Mouse (Mus musculus) small intestine, adult 2 months (tissue): ENCODE data around the gene Pyurf. TPM values are rescaled to one million over a fixed set of nuclear protein-coding genes. Genes with fewer than 3 reads are reported as not detected.

ENCODE experiments used
- H3K27ac ChIP-seq: fragments of 200-500 bp; 2 replicates; pipeline ENCODE4 v1.5.1; 2012; ENCODE audit warnings: low read depth, low read length, control low read depth, inconsistent platforms; ENCODE audit not compliant: insufficient read depth
- H3K27me3 ChIP-seq: fragments of 200-500 bp; 2 replicates; pipeline ENCODE4 v1.6.1; 2012; ENCODE audit warnings: mild to moderate bottlenecking, moderate library complexity, low read length, inconsistent platforms; ENCODE audit not compliant: control insufficient read depth, insufficient read depth
- H3K36me3 ChIP-seq: fragments of 200-500 bp; 2 replicates; pipeline ENCODE4 v1.6.1; 2012; ENCODE audit warnings: mild to moderate bottlenecking, low read length, control low read depth, inconsistent platforms; ENCODE audit not compliant: control insufficient read depth, insufficient read depth
- H3K4me1 ChIP-seq: fragments of 200-500 bp; 2 replicates; pipeline ENCODE4 v1.6.1; 2012; ENCODE audit warnings: low read length, inconsistent platforms, mixed read lengths; ENCODE audit not compliant: control insufficient read depth, insufficient read depth, insufficient read length
- H3K4me3 ChIP-seq: fragments of 200-500 bp; 2 replicates; pipeline ENCODE4 v1.5.1; 2012; ENCODE audit warnings: low read depth, mild to moderate bottlenecking, control low read depth, inconsistent platforms, low read length, moderate library complexity
- CTCF ChIP-seq: fragments of 200-500 bp; IDR thresholded peaks from 2 replicates; pipeline ENCODE4 v1.5.1; 2012; ENCODE audit warnings: low read depth, mild to moderate bottlenecking, control low read depth, inconsistent platforms, low read length, moderate library complexity, mixed read lengths; ENCODE audit not compliant: insufficient replicate concordance, insufficient read length; ENCODE audit errors: extremely low read depth
- POLR2A ChIP-seq: fragments of 200-500 bp; IDR thresholded peaks from 2 replicates; pipeline ENCODE4 v1.6.1; 2012; ENCODE audit warnings: low read depth, mild to moderate bottlenecking, control low read depth, inconsistent platforms, low read length, moderate library complexity
- whole genome bisulfite sequencing: fragments of 180-500 bp; shearing (Covaris S2); methylation state at CpG from one replicate; pipeline ENCODE4 v1.1.7; 2018; 5-methylcytosine and 5-hydroxymethylcytosine counted together
- polyA plus RNA-seq: library from polyadenylated mRNA; depleted of rRNA; stranded (reverse); fragments of >200 nt; gene quantifications from 2 replicates; pipeline ENCODE4 v1.2.3, GENCODE M21; 2012; rRNA removed

Pyurf gene
- polyA plus RNA-seq, result 8.5 and 12.8 TPM in 2 replicates

- peak within 1 kb of the TSS; percentile 97 for H3K4me3 ChIP-seq
- H3K27ac ChIP-seq, result peak within 1 kb of the TSS; percentile 97
- no peaks in the 10 kb centered on the region for H3K27me3 ChIP-seq
- peaks cover 12% of the 10 kb centered on the region for H3K36me3 ChIP-seq
- TF ChIP-seq POLR2A, result peak; percentile 58
- TF ChIP-seq CTCF, result no peak
- no peaks in the 10 kb centered on the region; the same call in 1 of the 2 replicates for H3K4me1 ChIP-seq
- WGBS, result under 1% methylated on average over 52 of the region's 52 CpGs
These were observed at the start of gene Pyurf for GRCm38 (mm10) chr6:57691467-57692261. Pyurf (minus strand) TSS chr6:57692078.

- no peak overlapping the region for H3K27ac ChIP-seq
These were observed 29.5 kb upstream of the Pyurf start for GRCm38 (mm10) chr6:57721347-57721746.

GRCm38 (mm10) chr6:57711726-57712125, 19.8 kb upstream of the Pyurf start:
- H3K36me3 ChIP-seq, result no peaks in the 10 kb centered on the region
- no peak overlapping the region for H3K27ac ChIP-seq
- TF ChIP-seq CTCF (no peak), POLR2A (no peak)
- H3K4me1 ChIP-seq, result no peaks in the 10 kb centered on the region
- H3K27me3 ChIP-seq, result no peaks in the 10 kb centered on the region
- H3K4me3 ChIP-seq, result no peak overlapping the region
- 10% methylated on average over 1 of the region's 1 CpGs for WGBS

More at GRCm38 (mm10) chr6:57721347-57721746, 29.5 kb upstream of the Pyurf start:
- WGBS, result 85% methylated on average over 1 of the region's 1 CpGs
- peaks cover 10% of the 10 kb centered on the region for H3K36me3 ChIP-seq
- H3K4me3 ChIP-seq, result no peak overlapping the region
- TF ChIP-seq CTCF (no peak), POLR2A (no peak)
- H3K4me1 ChIP-seq, result no peaks in the 10 kb centered on the region
- H3K27me3 ChIP-seq, result no peaks in the 10 kb centered on the region

DNA sequence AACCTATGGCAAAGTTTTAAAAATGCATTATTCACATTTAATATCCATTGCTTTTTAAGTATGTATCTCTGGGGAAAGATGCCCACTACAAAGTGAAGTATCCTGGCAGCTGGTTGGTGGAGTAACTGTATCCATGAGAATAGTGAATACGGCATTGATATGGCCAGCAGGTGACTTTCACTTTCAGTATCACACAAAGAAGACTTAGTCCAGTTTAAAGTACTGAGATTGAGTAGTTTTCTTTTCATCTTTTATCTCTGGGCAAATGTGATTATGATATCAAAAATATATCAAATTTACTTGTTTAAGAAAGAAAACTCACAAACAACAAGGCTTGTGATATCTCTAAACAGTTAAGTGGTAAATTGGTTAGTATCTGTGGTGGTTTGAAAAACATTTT, 14.8 kb upstream of the Pyurf start:
- Histone ChIP-seq H3K4me1 (peaks cover 2% of the 10 kb centered on the region; the same call in 1 of the 2 replicates), H3K27ac (no peak overlapping the region), H3K4me3 (no peak overlapping the region), H3K36me3 (no peaks in the 10 kb centered on the region), H3K27me3 (no peaks in the 10 kb centered on the region)
- TF ChIP-seq POLR2A (no peak), CTCF (no peak)
- 13% methylated on average over 1 of the region's 1 CpGs for WGBS

GRCm38 (mm10) chr6:57703703-57704102, 11.8 kb upstream of the Pyurf start:
- H3K4me1 ChIP-seq, result peaks cover 2% of the 10 kb centered on the region; the same call in 1 of the 2 replicates
- 2% methylated on average over 2 of the region's 2 CpGs for WGBS
- peak overlapping the region; percentile 66 for H3K4me3 ChIP-seq
- H3K27me3 ChIP-seq, result no peaks in the 10 kb centered on the region
- H3K36me3 ChIP-seq, result no peaks in the 10 kb centered on the region
- H3K27ac ChIP-seq, result peak overlapping the region; percentile 36
- TF ChIP-seq CTCF (no peak), POLR2A (no peak)

- peak overlapping the region; percentile 66 for H3K4me3 ChIP-seq
- no peaks in the 10 kb centered on the region for H3K27me3 ChIP-seq
- TF ChIP-seq POLR2A (peak; percentile 77), CTCF (no peak)
- WGBS, result under 1% methylated on average over 59 of the region's 59 CpGs
- no peaks in the 10 kb centered on the region for H3K36me3 ChIP-seq
- peaks cover 2% of the 10 kb centered on the region; the same call in 1 of the 2 replicates for H3K4me1 ChIP-seq
- peak overlapping the region; percentile 58 for H3K27ac ChIP-seq
These were observed 11.0 kb upstream of the Pyurf start for GRCm38 (mm10) chr6:57702743-57703499.

DNA sequence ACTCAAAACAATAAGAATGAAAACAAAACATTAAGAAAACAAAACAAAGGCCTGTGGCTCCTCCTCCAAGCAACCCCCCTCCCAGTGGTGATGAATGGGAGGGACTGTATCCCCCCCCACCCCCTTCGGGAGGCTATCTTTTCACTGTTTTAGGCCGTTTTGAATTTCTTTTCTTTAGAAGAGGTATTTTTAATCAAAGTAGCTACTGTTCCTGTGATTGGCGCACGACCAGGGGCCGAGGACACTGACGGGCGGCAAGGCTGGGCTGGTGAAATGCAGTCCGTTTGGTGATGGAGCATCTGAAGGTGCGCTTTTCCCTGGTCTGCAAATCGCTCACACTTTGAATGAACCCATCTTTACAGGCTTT, 10.5 kb upstream of the Pyurf start, which contains the start of gene Lancl2:
Lancl2 (plus strand) TSS at position 165 of the 367 bp plus-strand sequence.
- peak within 1 kb of the TSS; percentile 58 for H3K27ac ChIP-seq
- TF ChIP-seq POLR2A, result no peak
- no peak for TF ChIP-seq CTCF
- 1% methylated on average over 10 of the region's 10 CpGs for WGBS
- no peaks in the 10 kb centered on the region for H3K27me3 ChIP-seq
- peaks cover 2% of the 10 kb centered on the region; the same call in 1 of the 2 replicates for H3K4me1 ChIP-seq
- H3K36me3 ChIP-seq, result no peaks in the 10 kb centered on the region
- H3K4me3 ChIP-seq, result peak within 1 kb of the TSS; percentile 66
